Mouse (Mus musculus) liver, embryonic 12.5 days (tissue): ENCODE measurements at regions not wholly inside any gene's neighbourhood (a gene's known extent, or its start where the extent isn't known, plus 50 kb on each side); places are given as distances from the start of the nearest gene placed in this dataset.

Experiments used
- ATAC-seq: fragments of 200-750 bp; cut with Nextera tagmentation; 2 replicates; pipeline ENCODE4 v1.8.0; 2017; ENCODE audit warnings: moderate number of reproducible peaks, mild to moderate bottlenecking, moderate library complexity
- H3K27ac ChIP-seq: fragments of 300-500 bp; sonication (generic); 2 replicates; pipeline ENCODE4 v1.5.1; 2016; ENCODE audit warnings: mild to moderate bottlenecking
- H3K27me3 ChIP-seq: fragments of 300-500 bp; sonication (generic); replicated peaks from 2 replicates; pipeline ENCODE4 v1.6.1; 2016; ENCODE audit warnings: mild to moderate bottlenecking, moderate library complexity
- H3K36me3 ChIP-seq: fragments of 300-500 bp; sonication (generic); 2 replicates; pipeline ENCODE4 v1.6.1; 2016; ENCODE audit warnings: mild to moderate bottlenecking, moderate library complexity
- H3K4me1 ChIP-seq: fragments of 300-500 bp; sonication (generic); 2 replicates; pipeline ENCODE4 v1.6.1; 2016
- H3K4me2 ChIP-seq: fragments of 300-500 bp; sonication (generic); 2 replicates; pipeline ENCODE4 v1.6.1; 2016; ENCODE audit warnings: mild to moderate bottlenecking, moderate library complexity
- H3K4me3 ChIP-seq: fragments of 300-500 bp; sonication (generic); 2 replicates; pipeline ENCODE4 v1.5.1; 2016; ENCODE audit warnings: mild to moderate bottlenecking, moderate library complexity
- H3K9ac ChIP-seq: fragments of 300-500 bp; sonication (generic); 2 replicates; pipeline ENCODE4 v1.6.1; 2016; ENCODE audit warnings: mild to moderate bottlenecking, moderate library complexity
- H3K9me3 ChIP-seq: fragments of 300-500 bp; sonication (generic); replicated peaks from 2 replicates; pipeline ENCODE4 v1.6.1; 2016; ENCODE audit warnings: mild to moderate bottlenecking, moderate library complexity
- WGBS: fragments of 180-500 bp; shearing (Covaris S2); methylation state at CpG from one replicate; pipeline ENCODE4 v1.1.7; 2016; ENCODE audit not compliant: insufficient replicate concordance; 5-methylcytosine and 5-hydroxymethylcytosine counted together

DNA sequence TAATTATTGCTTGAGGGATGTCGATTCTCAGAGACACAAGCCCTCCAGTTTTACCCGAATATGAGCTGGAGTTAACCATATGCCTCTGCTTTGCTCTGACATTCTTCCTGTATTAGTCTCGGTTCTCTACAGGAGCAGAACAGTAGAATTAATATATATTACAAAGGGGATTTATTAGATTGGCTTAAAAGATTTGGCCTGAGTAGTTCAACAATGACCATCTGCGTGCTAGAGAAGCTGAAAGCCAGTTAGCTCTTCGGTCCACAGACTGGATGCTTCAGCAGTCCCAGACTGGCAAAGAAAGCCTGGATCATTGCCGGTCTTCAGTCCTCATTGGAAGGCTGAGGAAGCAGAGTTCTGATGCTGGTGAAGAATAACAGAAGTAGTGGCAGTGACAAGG is 100.4 kb upstream of the Gm9747 start:
- H3K4me3 ChIP-seq: no peak overlapping the region
- H3K27me3 ChIP-seq: no peaks in the 10 kb centered on the region
- H3K9ac ChIP-seq: no peak overlapping the region
- no peak overlapping the region for H3K4me2 ChIP-seq
- 65% methylated on average over 6 of the region's 6 CpGs for WGBS
- ATAC-seq: no peak
- H3K4me1 ChIP-seq: no peaks in the 10 kb centered on the region
- H3K9me3 ChIP-seq: no peaks in the 10 kb centered on the region
- no peak overlapping the region for H3K27ac ChIP-seq
- H3K36me3 ChIP-seq: no peaks in the 10 kb centered on the region

DNA sequence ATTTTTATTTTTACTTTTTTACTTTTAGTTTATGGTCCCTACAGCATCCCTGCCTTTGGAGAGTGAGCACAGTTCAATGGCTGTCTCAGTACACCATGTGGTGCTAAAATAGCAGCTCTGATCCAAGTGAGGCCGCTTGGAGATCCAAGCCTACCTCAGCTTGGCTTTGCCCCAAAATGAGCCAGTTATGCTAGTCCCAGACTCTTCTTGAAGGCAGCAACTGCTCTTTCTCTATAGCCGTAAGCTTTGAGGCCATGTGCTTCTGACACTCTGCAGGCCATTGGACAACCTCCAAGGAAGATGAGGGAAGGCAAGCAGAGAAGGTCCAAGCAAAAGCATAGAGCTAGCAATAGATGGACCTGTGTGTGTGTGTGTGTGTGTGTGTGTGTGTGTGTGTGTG is 98.0 kb upstream of the Gm9747 start:
- ATAC-seq: no peak
- Histone ChIP-seq H3K4me3 (no peak overlapping the region), H3K4me2 (no peak overlapping the region), H3K9ac (no peak overlapping the region), H3K27ac (no peak overlapping the region), H3K36me3 (no peaks in the 10 kb centered on the region), H3K4me1 (no peaks in the 10 kb centered on the region), H3K27me3 (no peaks in the 10 kb centered on the region), H3K9me3 (no peaks in the 10 kb centered on the region)
- WGBS: 51% methylated on average over 2 of the region's 2 CpGs

DNA sequence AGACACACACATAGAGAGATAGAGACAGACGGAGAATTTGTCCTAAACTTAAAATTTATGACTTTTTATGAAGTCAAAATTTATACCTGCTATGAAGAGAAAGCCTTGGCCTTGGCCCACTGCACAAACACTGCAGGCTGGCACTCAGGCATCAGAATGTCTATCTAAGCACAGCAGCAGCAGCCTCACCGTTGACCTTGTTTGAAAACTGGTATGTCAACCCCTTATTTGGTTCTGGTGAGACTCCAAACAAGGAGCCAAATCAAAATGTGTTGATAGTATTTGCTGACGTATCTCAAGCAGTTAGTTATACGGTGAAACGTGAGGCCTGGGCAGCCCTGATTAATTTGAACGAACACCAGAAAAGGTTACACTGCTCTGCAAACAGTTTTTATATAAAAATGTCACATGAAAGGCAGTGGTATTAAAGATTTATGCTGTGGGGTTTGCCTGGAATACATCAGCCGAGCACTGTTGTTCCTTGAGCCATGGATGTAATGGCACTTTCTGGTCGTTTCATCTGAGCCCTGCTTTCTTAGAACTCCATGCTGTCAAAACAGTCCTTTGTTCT is 97.1 kb upstream of the Gm9747 start:
- no peak overlapping the region for H3K4me3 ChIP-seq
- WGBS: 57% methylated on average over 8 of the region's 8 CpGs
- H3K27ac ChIP-seq: no peak overlapping the region
- no peak for ATAC-seq
- H3K4me1 ChIP-seq: no peaks in the 10 kb centered on the region
- no peak overlapping the region for H3K4me2 ChIP-seq
- H3K9ac ChIP-seq: no peak overlapping the region
- no peaks in the 10 kb centered on the region for H3K9me3 ChIP-seq
- no peaks in the 10 kb centered on the region for H3K27me3 ChIP-seq
- H3K36me3 ChIP-seq: no peaks in the 10 kb centered on the region

DNA sequence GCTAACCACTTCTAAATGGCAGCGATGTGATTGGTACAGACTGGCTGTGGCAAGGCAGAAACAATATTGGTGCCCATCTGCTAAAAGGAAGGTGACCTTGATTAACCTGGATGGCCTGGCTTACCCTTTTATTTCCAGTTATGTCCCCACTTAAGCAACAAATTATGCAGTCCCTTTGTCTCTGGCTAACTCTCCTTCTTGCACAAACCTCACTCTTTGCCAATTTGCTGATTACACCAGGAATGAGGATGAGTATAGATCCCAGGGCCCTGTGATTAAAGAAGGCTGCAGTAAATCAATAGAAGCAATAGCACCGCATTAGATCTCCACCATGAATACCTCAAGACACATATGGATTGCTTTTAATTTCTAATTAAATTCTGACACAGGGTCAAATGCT is 87.7 kb upstream of the Gm9747 start:
- 54% methylated on average over 2 of the region's 2 CpGs for WGBS
- no peaks in the 10 kb centered on the region for H3K9me3 ChIP-seq
- no peak for ATAC-seq
- H3K4me1 ChIP-seq: no peaks in the 10 kb centered on the region
- no peak overlapping the region for H3K4me2 ChIP-seq
- no peaks in the 10 kb centered on the region for H3K36me3 ChIP-seq
- H3K4me3 ChIP-seq: no peak overlapping the region
- H3K27ac ChIP-seq: no peak overlapping the region
- no peaks in the 10 kb centered on the region; the same call in 1 of the 2 replicates for H3K27me3 ChIP-seq
- no peak overlapping the region for H3K9ac ChIP-seq

DNA sequence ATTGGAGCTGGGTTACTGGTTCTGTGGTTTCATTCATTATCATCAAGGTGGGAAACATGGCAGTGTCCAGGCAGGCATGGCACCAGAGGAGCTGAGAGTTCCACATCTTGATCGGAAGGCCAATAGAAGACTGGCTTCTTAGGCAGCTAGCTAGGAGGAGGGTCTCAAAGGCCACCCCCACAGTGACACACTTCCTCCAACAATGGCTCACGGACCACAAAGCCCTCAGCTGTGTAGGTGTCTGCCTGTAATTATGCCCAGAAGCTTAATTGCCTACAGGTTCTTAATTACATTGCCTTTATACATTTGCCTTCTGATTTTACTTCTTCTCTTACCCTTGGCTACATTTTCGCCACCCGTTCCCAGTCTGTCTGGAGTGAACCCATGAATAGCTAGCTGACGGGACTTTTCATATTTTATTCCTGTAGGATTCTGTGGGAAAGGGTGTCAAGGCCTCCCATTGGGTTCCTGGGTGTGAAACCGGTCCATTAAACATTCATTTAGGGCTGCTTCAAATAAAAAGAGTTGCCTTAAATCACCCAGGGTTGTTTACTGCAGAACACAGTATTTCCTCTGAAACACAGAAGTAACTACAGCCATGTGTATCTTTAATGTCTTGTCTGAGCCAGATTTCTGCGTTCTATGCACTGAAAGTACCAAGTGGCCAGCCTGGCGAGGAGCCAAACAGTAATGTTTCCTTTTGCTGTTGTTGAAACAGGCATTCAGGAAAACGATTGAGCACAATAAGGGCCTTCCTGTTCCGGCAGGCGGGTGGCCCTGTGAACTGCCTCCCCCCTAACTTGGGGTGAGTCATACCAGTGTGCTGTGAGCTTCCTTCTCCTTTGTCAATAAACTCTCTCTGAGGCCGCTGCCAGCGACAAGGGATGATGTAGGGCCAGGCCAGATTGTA is 82.4 kb upstream of the Gm9747 start:
- H3K27ac ChIP-seq: no peak overlapping the region
- H3K9me3 ChIP-seq: no peaks in the 10 kb centered on the region
- H3K27me3 ChIP-seq: no peaks in the 10 kb centered on the region
- H3K4me3 ChIP-seq: no peak overlapping the region
- H3K36me3 ChIP-seq: no peaks in the 10 kb centered on the region
- WGBS: 36% methylated on average over 13 of the region's 13 CpGs
- H3K4me2 ChIP-seq: no peak overlapping the region
- no peak overlapping the region for H3K9ac ChIP-seq
- ATAC-seq: no peak
- H3K4me1 ChIP-seq: no peaks in the 10 kb centered on the region

DNA sequence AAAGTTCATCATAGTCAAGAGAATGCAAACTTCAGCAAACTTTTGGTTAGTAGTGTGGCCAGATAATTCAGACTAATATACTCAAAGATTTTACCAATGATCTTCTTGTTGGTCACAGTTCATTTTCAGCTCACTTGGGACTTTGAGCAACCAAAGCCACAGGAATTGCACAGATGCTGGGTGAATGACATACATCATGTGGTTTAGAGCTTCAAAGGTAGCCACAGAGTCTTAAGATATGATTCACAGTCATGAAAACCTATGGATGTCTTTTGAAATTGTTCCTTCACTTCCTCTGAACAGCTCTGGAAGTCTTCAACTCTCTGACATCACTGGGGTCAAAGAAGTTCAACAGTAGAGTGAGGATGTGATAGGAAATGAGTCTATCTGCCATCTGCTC is 77.0 kb upstream of the Gm9747 start:
- Histone ChIP-seq H3K9me3 (no peaks in the 10 kb centered on the region), H3K4me3 (no peak overlapping the region), H3K4me1 (no peaks in the 10 kb centered on the region), H3K27ac (no peak overlapping the region), H3K27me3 (no peaks in the 10 kb centered on the region; the same call in 1 of the 2 replicates), H3K4me2 (no peak overlapping the region), H3K36me3 (no peaks in the 10 kb centered on the region), H3K9ac (no peak overlapping the region)
- ATAC-seq: no peak

DNA sequence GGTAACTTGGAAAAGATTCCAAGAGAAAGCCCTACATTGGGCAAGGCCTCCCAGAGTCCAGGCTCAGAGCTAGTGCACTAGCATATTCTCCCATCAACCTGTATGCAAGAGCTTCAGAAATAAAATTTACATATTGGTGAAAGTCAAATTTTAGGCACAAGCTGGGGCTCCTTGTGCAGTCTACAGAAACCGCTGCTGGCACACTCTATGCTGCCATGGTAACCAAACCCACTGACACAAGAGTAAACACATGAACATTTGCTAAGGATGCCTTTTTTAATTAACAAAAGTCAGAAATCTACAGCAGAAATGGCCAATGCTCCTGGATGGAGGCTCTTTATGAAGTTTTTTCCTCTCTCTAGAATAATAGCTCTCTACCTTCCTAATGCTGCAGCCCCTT is 75.9 kb upstream of the Gm9747 start:
- WGBS: 70% methylated on average over 1 of the region's 1 CpGs

DNA sequence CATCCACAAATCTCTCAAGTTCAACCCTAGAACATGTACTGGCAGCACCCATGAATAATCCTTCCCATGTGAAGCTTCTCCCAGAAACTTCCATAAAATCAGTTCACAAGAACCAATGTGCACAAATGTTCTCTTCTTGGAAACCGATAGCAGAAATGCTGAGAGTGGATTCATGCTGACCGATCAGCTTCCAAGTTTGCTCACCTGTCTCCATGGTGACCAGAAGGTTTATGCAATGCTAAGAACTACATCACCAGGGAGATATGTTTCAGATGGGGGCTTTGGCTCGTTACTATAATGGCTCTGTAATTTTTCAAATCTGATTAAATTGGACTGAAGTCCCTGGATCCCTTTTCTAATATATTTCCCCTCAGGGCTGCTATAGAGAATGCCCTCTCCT is 74.4 kb upstream of the Gm9747 start:
- H3K9ac ChIP-seq: no peak overlapping the region
- H3K27me3 ChIP-seq: no peaks in the 10 kb centered on the region; the same call in 1 of the 2 replicates
- no peak overlapping the region for H3K27ac ChIP-seq
- H3K9me3 ChIP-seq: no peaks in the 10 kb centered on the region
- no peaks in the 10 kb centered on the region for H3K4me1 ChIP-seq
- H3K4me3 ChIP-seq: no peak overlapping the region
- ATAC-seq: no peak
- no peak overlapping the region for H3K4me2 ChIP-seq
- WGBS: 66% methylated on average over 3 of the region's 3 CpGs
- H3K36me3 ChIP-seq: no peaks in the 10 kb centered on the region

More for the DNA sequence above, 75.9 kb upstream of the Gm9747 start:
- Histone ChIP-seq H3K27ac (no peak overlapping the region), H3K9ac (no peak overlapping the region), H3K27me3 (no peaks in the 10 kb centered on the region; the same call in 1 of the 2 replicates), H3K36me3 (no peaks in the 10 kb centered on the region), H3K4me2 (no peak overlapping the region), H3K4me3 (no peak overlapping the region), H3K9me3 (no peaks in the 10 kb centered on the region), H3K4me1 (no peaks in the 10 kb centered on the region)
- ATAC-seq: no peak

DNA sequence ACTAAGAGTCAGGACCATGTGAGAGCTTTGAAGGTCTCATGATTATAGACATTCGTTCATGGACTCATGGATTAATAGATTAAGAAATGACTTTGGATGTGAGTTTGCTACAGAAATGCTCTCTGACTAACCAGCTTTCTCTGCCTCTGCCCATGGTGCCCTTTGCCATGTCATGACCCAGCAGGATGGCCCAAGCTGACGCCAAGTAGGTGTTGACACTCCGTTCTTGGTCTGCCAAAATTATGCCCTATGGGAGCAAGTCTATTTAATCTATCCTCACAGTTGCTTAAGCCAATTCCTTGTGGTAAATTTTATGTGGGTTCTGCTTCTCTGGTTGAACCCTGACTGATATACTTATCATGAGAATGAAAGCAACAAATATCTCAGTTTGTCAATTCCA is 73.7 kb upstream of the Gm9747 start:
- Histone ChIP-seq H3K4me2 (no peak overlapping the region), H3K27ac (no peak overlapping the region), H3K4me3 (no peak overlapping the region), H3K36me3 (no peaks in the 10 kb centered on the region), H3K4me1 (no peaks in the 10 kb centered on the region), H3K27me3 (no peaks in the 10 kb centered on the region; the same call in 1 of the 2 replicates), H3K9ac (no peak overlapping the region), H3K9me3 (no peaks in the 10 kb centered on the region)
- ATAC-seq: no peak
- WGBS: 74% methylated on average over 3 of the region's 3 CpGs

DNA sequence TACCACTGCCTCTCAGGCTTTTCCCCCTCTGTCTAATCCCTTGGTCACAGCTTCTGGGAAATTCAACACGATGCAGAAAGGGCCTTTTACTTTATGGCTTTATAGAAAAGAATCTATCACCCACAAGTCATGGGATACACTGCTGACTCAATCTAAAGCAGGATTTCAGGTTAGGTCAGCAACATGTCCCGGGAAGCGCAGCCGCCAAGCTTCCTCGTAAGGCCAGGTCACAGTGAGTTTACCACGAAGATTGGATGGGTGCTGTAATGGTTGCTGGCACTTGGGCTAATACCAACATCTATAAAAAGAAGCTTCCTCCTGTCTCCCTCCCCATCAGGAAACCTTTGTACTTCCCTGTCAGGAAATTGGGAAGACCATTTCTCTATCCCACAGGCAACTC is 70.0 kb upstream of the Gm9747 start:
- Histone ChIP-seq H3K9me3 (no peaks in the 10 kb centered on the region), H3K27ac (no peak overlapping the region), H3K27me3 (no peaks in the 10 kb centered on the region), H3K4me1 (no peaks in the 10 kb centered on the region), H3K36me3 (no peaks in the 10 kb centered on the region), H3K9ac (no peak overlapping the region), H3K4me3 (no peak overlapping the region), H3K4me2 (no peak overlapping the region)
- no peak for ATAC-seq
- WGBS: 66% methylated on average over 6 of the region's 6 CpGs

DNA sequence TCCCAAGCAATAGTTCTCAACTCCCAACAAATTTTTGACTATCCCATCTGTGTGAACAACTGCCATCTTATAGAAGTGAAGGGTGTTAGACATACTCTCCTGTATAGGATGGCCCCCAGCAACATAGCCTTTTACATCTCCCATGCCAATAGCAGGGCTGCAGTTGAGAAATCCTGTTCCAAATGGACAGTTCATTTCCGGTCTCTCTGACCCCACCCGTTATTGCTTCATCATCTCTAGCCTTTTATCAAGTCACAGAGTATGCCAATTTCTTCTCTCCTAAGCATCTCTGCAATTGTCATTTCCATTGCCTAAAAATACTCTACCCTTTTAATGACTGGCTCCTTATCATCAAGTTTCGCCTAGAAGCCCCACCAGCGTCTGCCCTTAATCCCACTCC is 64.8 kb upstream of the Gm9747 start:
- no peak overlapping the region for H3K27ac ChIP-seq
- H3K4me1 ChIP-seq: no peaks in the 10 kb centered on the region
- no peak overlapping the region for H3K9ac ChIP-seq
- 60% methylated on average over 4 of the region's 4 CpGs for WGBS
- no peaks in the 10 kb centered on the region for H3K27me3 ChIP-seq
- H3K4me3 ChIP-seq: no peak overlapping the region
- no peak for ATAC-seq
- no peaks in the 10 kb centered on the region for H3K36me3 ChIP-seq
- H3K4me2 ChIP-seq: no peak overlapping the region
- H3K9me3 ChIP-seq: no peaks in the 10 kb centered on the region

DNA sequence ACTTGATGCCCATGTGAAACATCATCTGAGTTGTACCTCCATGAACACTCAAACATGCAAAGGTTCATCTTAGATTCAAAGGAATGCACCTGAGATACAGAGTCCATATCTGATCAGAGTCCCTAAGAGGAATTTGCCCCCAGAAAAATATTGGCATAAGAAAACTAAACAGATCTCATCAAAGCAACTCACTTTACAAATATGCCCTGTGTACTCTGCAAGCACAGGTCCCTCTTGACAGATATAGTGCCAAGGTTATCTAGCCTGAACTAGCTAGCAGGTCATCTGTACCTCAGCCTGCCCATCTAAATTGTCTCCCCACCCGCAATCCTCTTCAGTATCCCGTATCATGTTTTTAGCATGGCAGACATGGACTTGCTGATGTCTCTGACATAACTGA is 64.0 kb upstream of the Gm9747 start:
- no peaks in the 10 kb centered on the region for H3K4me1 ChIP-seq
- no peak overlapping the region for H3K27ac ChIP-seq
- H3K4me3 ChIP-seq: no peak overlapping the region
- WGBS: 65% methylated on average over 2 of the region's 2 CpGs
- H3K9ac ChIP-seq: no peak overlapping the region
- no peak; the same call in 1 of the 2 replicates for ATAC-seq
- H3K36me3 ChIP-seq: no peaks in the 10 kb centered on the region
- no peaks in the 10 kb centered on the region for H3K27me3 ChIP-seq
- H3K9me3 ChIP-seq: no peaks in the 10 kb centered on the region
- H3K4me2 ChIP-seq: no peak overlapping the region
